Mouse (Mus musculus): ENCODE results near the gene Dera. TPM values are rescaled to one million over a fixed set of nuclear protein-coding genes. Genes with fewer than 3 reads are reported as not detected.

Dera gene
- polyA plus RNA-seq, 1 experiment from 2014 or later, result 10.6 TPM

DNA sequence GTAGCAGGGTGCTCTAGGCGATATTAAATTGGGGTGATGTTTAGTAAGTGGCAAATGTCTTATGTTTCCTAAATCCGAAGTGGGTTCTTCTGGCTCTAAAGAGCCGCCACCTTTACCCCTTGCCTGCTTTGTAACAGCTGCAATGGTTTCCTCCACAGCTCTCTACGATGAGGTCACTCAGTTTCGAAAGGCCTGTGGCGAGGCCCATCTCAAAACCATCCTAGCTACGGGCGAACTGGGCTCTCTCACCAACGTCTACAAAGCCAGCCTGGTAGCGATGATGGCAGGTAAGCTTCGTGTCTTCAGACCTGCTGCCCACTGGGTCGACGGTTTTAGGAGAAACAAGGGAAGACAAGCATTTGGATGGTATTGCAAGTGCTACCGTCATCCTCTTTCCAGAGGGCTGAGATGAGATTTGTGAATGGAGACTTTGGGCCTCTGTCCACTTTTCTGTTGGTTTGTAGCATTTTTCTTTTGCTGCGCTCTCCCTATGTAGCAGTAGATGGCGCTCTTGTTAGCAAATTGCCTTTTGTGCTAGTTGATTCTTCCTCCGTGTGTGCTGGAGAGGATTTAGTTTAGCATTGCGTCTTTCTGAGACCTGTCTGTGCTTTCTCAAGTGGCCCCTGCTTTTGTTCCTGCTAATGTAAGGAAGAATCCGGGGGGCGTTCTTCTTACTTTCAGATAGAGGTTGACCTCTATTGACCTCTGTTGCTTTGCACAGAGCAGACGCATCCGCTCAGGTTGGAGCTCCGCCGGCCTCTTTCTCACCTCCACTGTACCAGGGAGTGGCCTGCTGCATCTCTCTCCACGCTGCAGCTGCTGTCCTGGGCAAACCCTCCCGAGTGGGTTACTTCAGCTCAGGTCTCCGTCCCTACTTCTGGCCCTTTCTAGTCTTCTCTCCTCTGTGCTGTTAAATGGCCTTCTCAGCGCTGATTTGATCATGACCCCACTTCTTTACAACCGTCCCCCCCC, 42.5 kb downstream of the Dera start:
- peaks cover 9% of the 10 kb centered on the region; the same call in 1 of the 2 replicates for H3K9me3 ChIP-seq (replicated peaks; ENCODE audit: control insufficient read depth, low read length, poor library complexity, severe bottlenecking)
- H3K27me3 ChIP-seq (ENCODE audit: control insufficient read depth, insufficient read depth, low read depth, low read length), result no peaks in the 10 kb centered on the region
- no peaks in the 10 kb centered on the region for H3K36me3 ChIP-seq (ENCODE audit: control insufficient read depth, insufficient read depth, low read length)
- H3K4me3 ChIP-seq (ENCODE audit: low read depth, low read length), result no peak overlapping the region
- 69% methylated on average over 29 of the region's 29 CpGs for WGBS
- peak; percentile 81 for ATAC-seq
- no peak overlapping the region for H3K4me2 ChIP-seq (ENCODE audit: low read length)
- no peak overlapping the region for H3K9ac ChIP-seq (ENCODE audit: low read depth, low read length)
- H3K4me1 ChIP-seq (ENCODE audit: control insufficient read depth, insufficient read depth, low read length), result no peaks in the 10 kb centered on the region
- no peak overlapping the region for H3K27ac ChIP-seq (ENCODE audit: low read length)

DNA sequence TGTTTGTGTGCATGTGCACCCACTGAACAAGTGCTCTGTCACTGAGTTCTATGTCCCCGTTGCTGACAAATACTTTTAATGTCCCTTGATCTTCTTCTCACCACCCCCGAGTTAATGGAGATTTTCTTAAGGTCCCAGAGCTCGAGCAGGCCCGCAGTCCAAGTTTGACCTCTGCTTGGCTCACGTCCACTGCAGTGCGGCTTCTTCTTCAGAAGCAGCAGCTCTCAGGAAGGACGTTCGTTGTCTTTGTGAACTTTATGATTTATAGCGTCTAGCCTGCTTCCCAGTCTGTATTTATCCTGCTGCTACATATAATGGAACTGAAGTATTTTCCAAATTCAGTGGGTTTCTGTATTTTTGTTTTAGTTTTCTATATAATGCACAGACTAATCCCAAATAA, 44.9 kb downstream of the Dera start:
- no peak overlapping the region for H3K9ac ChIP-seq (ENCODE audit: low read depth, low read length)
- no peaks in the 10 kb centered on the region for H3K36me3 ChIP-seq (ENCODE audit: control insufficient read depth, insufficient read depth, low read length)
- no peak overlapping the region for H3K4me3 ChIP-seq (ENCODE audit: low read depth, low read length)
- no peaks in the 10 kb centered on the region for H3K27me3 ChIP-seq (ENCODE audit: control insufficient read depth, insufficient read depth, low read depth, low read length)
- no peak for ATAC-seq
- peaks cover 9% of the 10 kb centered on the region; the same call in 1 of the 2 replicates for H3K9me3 ChIP-seq (replicated peaks; ENCODE audit: control insufficient read depth, low read length, poor library complexity, severe bottlenecking)
- no peak overlapping the region for H3K4me2 ChIP-seq (ENCODE audit: low read length)
- no peak overlapping the region for H3K27ac ChIP-seq (ENCODE audit: low read length)
- H3K4me1 ChIP-seq (ENCODE audit: control insufficient read depth, insufficient read depth, low read length), result no peaks in the 10 kb centered on the region
- 95% methylated on average over 9 of the region's 9 CpGs for WGBS

DNA sequence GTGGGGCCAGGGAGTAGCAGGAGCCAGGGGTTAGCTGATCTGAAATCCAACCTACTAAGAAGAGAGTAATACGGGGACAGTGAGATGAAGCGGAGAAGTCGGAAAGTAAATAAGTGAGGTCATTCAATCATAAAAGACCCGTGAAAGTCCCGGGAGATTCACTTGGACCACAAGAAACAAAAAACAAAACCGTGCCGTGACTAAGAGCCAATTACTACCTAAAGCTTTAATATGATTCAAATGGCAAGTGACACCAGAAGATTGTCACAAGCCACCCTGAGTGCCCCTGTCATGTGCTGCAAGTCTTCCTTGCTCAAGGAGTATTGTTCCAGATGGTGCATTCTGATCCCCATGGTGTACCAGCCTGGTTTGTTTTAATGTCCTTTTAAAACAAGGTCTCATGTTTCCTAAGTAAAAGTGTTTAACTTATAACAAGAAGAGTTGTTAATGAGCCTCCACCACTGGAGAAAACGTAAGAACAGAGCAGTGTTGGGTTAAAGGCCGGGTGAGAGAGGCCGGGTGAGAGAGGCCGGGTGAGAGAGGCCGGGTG, 49.2 kb downstream of the Dera start:
- Histone ChIP-seq H3K4me1 (ENCODE audit: control insufficient read depth, insufficient read depth, low read length) (no peaks in the 10 kb centered on the region), H3K27me3 (ENCODE audit: control insufficient read depth, insufficient read depth, low read depth, low read length) (no peaks in the 10 kb centered on the region), H3K36me3 (ENCODE audit: control insufficient read depth, insufficient read depth, low read length) (no peaks in the 10 kb centered on the region), H3K9me3 (replicated peaks; ENCODE audit: control insufficient read depth, low read length, poor library complexity, severe bottlenecking) (peaks cover 9% of the 10 kb centered on the region; the same call in 1 of the 2 replicates), H3K4me2 (ENCODE audit: low read length) (no peak overlapping the region), H3K4me3 (ENCODE audit: low read depth, low read length) (no peak overlapping the region), H3K27ac (ENCODE audit: low read length) (no peak overlapping the region), H3K9ac (ENCODE audit: low read depth, low read length) (no peak overlapping the region)
- no peak for ATAC-seq
- 76% methylated on average over 12 of the region's 12 CpGs for WGBS

DNA sequence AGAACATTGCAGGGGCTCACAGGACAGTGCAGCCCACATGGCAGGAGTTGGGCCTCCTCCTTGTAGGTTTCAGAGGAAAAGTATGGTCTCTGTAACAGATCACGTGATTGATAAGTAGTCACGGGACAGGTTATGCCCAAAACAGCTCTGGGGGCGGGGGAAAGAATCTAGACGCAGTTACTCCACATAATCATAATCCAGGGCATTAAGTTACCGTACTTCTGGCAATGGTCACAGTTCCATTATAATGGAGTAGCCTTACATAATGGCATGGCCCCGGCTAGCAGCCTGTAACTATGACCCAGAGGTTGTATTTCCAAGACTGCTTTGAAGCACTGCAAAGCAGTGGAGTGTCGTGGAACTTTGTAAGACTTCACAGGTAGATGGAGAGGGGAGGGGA, 49.8 kb downstream of the Dera start:
- Histone ChIP-seq H3K27me3 (ENCODE audit: control insufficient read depth, insufficient read depth, low read depth, low read length) (no peaks in the 10 kb centered on the region), H3K4me3 (ENCODE audit: low read depth, low read length) (no peak overlapping the region), H3K27ac (ENCODE audit: low read length) (no peak overlapping the region), H3K9me3 (replicated peaks; ENCODE audit: control insufficient read depth, low read length, poor library complexity, severe bottlenecking) (peaks cover 9% of the 10 kb centered on the region; the same call in 1 of the 2 replicates), H3K36me3 (ENCODE audit: control insufficient read depth, insufficient read depth, low read length) (no peaks in the 10 kb centered on the region), H3K4me1 (ENCODE audit: control insufficient read depth, insufficient read depth, low read length) (no peaks in the 10 kb centered on the region), H3K4me2 (ENCODE audit: low read length) (no peak overlapping the region), H3K9ac (ENCODE audit: low read depth, low read length) (no peak overlapping the region)
- no peak for ATAC-seq
- WGBS, result 89% methylated on average over 7 of the region's 7 CpGs

DNA sequence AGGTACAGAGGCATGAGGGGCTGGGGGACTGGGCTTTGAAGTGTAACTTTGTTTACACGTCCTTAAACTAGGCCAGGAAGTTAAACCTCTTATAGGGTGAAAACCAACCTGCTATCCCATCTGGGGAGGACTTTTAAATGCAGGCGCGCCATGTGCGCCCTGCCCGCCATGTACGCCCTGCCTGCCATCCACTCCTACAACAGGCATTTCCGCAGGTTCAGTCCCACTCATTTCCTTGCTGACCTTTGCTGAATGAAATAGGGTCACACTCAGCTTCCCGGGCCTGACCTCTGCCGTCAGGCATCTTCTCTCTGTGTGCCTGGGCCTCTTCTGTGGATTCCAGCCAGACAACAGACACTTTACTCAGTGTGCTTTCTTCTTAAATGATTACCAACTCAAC, 50.3 kb downstream of the Dera start:
- Histone ChIP-seq H3K27ac (ENCODE audit: low read length) (no peak overlapping the region), H3K27me3 (ENCODE audit: control insufficient read depth, insufficient read depth, low read depth, low read length) (no peaks in the 10 kb centered on the region), H3K9ac (ENCODE audit: low read depth, low read length) (no peak overlapping the region), H3K36me3 (ENCODE audit: control insufficient read depth, insufficient read depth, low read length) (no peaks in the 10 kb centered on the region), H3K4me1 (ENCODE audit: control insufficient read depth, insufficient read depth, low read length) (no peaks in the 10 kb centered on the region), H3K9me3 (replicated peaks; ENCODE audit: control insufficient read depth, low read length, poor library complexity, severe bottlenecking) (peaks cover 9% of the 10 kb centered on the region; the same call in 1 of the 2 replicates), H3K4me2 (ENCODE audit: low read length) (no peak overlapping the region), H3K4me3 (ENCODE audit: low read depth, low read length) (no peak overlapping the region)
- WGBS, result 72% methylated on average over 9 of the region's 9 CpGs
- no peak for ATAC-seq

DNA sequence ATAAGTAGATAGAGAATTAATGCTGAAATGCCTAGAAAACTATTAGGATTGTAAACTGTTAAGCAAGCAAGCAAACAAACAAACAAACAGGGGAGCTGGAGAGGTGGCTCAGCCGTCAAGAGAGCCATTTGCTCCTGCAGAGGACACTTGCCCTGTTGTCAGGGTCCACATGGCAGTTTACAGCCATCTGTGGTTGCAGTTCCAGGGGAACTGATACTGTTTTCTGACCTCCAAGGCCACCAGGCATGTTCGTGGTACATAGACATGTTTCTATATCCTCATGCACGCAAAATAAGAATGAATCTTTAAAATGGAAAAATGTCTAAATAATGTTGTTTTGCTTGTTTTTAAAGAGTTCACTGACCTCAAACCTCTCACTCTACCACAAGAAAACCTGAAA, 52.0 kb downstream of the Dera start:
- H3K4me1 ChIP-seq (ENCODE audit: control insufficient read depth, insufficient read depth, low read length), result no peaks in the 10 kb centered on the region
- no peak overlapping the region for H3K9ac ChIP-seq (ENCODE audit: low read depth, low read length)
- H3K9me3 ChIP-seq (replicated peaks; ENCODE audit: control insufficient read depth, low read length, poor library complexity, severe bottlenecking), result peaks cover 1% of the 10 kb centered on the region; the same call in 1 of the 2 replicates
- no peak overlapping the region for H3K4me2 ChIP-seq (ENCODE audit: low read length)
- H3K27me3 ChIP-seq (ENCODE audit: control insufficient read depth, insufficient read depth, low read depth, low read length), result no peaks in the 10 kb centered on the region
- H3K27ac ChIP-seq (ENCODE audit: low read length), result no peak overlapping the region
- no peaks in the 10 kb centered on the region for H3K36me3 ChIP-seq (ENCODE audit: control insufficient read depth, insufficient read depth, low read length)
- H3K4me3 ChIP-seq (ENCODE audit: low read depth, low read length), result no peak overlapping the region
- ATAC-seq, result no peak
- 91% methylated on average over 3 of the region's 3 CpGs for WGBS

DNA sequence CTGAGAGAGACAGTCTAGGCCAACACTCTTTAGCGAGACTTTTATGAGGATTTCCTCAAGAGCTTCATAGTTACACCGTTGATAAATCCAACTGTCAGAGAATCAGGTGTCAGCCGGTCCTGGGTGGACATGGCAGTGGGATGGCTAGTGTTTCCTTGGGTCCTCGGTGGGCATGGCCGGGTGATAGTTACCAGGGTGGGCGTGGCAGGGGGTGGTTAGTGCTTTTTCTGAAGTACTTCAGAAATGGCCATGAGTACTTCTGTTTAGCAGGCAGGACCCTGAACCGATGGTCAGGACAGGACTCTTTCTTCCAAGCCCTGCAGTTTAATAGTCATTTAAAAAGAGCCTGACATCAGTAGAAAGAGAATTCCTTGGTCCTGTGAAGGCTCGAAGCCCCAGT, 52.5 kb downstream of the Dera start:
- no peak for ATAC-seq
- H3K27me3 ChIP-seq (ENCODE audit: control insufficient read depth, insufficient read depth, low read depth, low read length), result no peaks in the 10 kb centered on the region
- no peaks in the 10 kb centered on the region for H3K36me3 ChIP-seq (ENCODE audit: control insufficient read depth, insufficient read depth, low read length)
- H3K4me3 ChIP-seq (ENCODE audit: low read depth, low read length), result no peak overlapping the region
- no peak overlapping the region for H3K4me2 ChIP-seq (ENCODE audit: low read length)
- no peak overlapping the region for H3K9ac ChIP-seq (ENCODE audit: low read depth, low read length)
- no peaks in the 10 kb centered on the region for H3K4me1 ChIP-seq (ENCODE audit: control insufficient read depth, insufficient read depth, low read length)
- H3K9me3 ChIP-seq (replicated peaks; ENCODE audit: control insufficient read depth, low read length, poor library complexity, severe bottlenecking), result no peaks in the 10 kb centered on the region; the same call in 1 of the 2 replicates
- no peak overlapping the region for H3K27ac ChIP-seq (ENCODE audit: low read length)
- 93% methylated on average over 8 of the region's 8 CpGs for WGBS

DNA sequence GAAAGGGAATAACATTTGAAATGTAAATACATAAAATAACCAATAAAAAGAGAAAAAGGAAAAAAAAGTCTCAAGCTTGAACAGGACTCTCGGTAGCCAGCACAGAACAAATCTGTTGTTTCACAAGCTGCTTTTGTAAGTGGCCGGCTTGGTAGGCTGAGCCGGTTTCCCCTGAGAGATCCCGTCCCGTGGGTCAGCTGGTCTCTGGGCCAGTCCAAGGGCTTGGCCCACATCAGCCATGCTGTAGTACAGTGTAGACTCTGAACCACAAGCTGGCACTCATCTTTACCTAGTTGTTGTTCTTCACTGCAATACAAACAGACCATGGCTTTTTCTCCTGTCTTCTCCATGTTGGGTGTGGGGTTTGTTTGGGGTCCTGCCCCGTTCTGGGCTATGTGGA, 53.0 kb downstream of the Dera start:
- H3K4me3 ChIP-seq (ENCODE audit: low read depth, low read length), result no peak overlapping the region
- H3K27ac ChIP-seq (ENCODE audit: low read length), result no peak overlapping the region
- no peak overlapping the region for H3K9ac ChIP-seq (ENCODE audit: low read depth, low read length)
- 92% methylated on average over 6 of the region's 6 CpGs for WGBS
- H3K4me1 ChIP-seq (ENCODE audit: control insufficient read depth, insufficient read depth, low read length), result no peaks in the 10 kb centered on the region
- ATAC-seq, result no peak
- H3K27me3 ChIP-seq (ENCODE audit: control insufficient read depth, insufficient read depth, low read depth, low read length), result no peaks in the 10 kb centered on the region
- H3K9me3 ChIP-seq (replicated peaks; ENCODE audit: control insufficient read depth, low read length, poor library complexity, severe bottlenecking), result no peaks in the 10 kb centered on the region; the same call in 1 of the 2 replicates
- no peak overlapping the region for H3K4me2 ChIP-seq (ENCODE audit: low read length)
- H3K36me3 ChIP-seq (ENCODE audit: control insufficient read depth, insufficient read depth, low read length), result no peaks in the 10 kb centered on the region

DNA sequence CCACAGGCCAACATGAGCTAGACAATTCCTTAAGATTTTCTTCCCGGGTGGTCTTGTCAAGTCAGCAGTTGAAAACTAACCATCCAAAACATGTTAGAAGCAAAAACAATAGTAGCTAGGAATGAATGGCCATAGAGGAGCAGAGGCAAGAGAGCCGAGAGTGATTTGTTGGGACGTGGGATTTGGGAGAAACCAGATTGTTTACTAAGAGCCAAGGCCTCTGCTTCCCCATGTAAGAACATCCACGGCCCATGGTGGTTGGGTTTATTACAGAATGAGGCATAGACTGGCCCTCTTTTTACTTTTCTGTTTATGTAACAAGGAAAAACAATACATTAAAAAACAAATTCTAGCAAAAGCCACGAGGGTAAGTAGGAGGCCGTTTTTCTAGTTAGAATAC, 54.4 kb downstream of the Dera start:
- Histone ChIP-seq H3K27me3 (ENCODE audit: control insufficient read depth, insufficient read depth, low read depth, low read length) (no peaks in the 10 kb centered on the region), H3K4me3 (ENCODE audit: low read depth, low read length) (no peak overlapping the region), H3K4me1 (ENCODE audit: control insufficient read depth, insufficient read depth, low read length) (no peaks in the 10 kb centered on the region), H3K9ac (ENCODE audit: low read depth, low read length) (no peak overlapping the region), H3K36me3 (ENCODE audit: control insufficient read depth, insufficient read depth, low read length) (no peaks in the 10 kb centered on the region), H3K27ac (ENCODE audit: low read length) (no peak overlapping the region), H3K4me2 (ENCODE audit: low read length) (no peak overlapping the region), H3K9me3 (replicated peaks; ENCODE audit: control insufficient read depth, low read length, poor library complexity, severe bottlenecking) (no peaks in the 10 kb centered on the region; the same call in 1 of the 2 replicates)
- no peak for ATAC-seq
- 72% methylated on average over 6 of the region's 6 CpGs for WGBS
